Mouse (Mus musculus) left cerebral cortex, postnatal 10 days (tissue): ENCODE results near the gene Sbk3. TPM values are rescaled to one million over a fixed set of nuclear protein-coding genes. Genes with fewer than 3 reads are reported as not detected.

Experiments used
- DNase-seq, 2 experiments: peaks; one replicate each; pipeline ENCODE4 v3.0.0; 2021 to 2022; ENCODE audit warnings: low spot score in 2 of 2, mixed read lengths in 1 of 2; ENCODE audit errors: extremely low spot score in 1 of 2
- intact Hi-C: fragments of 180-260 bp; cut with DNase I; formaldehyde crosslinking; loops from one replicate; pipeline ENCODE4 v1.15.1; 2025
- total RNA-seq, 2 experiments: library from RNA; stranded (reverse); gene quantifications; 2 replicates each; pipeline ENCODE4 v1.2.3; 2021

Sbk3 gene
- total RNA-seq, 2 experiments from 2014 or later = 0.24 to 0.32 TPM

GRCm38 (mm10) chr7:4940068-4940479 lies 30.9 kb downstream of the Sbk3 start:
- peak; percentile 63 to 77 for DNase-seq
- intact Hi-C loops = loop anchor here (5.0 kb wide), 2 partner anchors 73 to 107 kb away; no protein-coding TSS in a partner anchor

DNA sequence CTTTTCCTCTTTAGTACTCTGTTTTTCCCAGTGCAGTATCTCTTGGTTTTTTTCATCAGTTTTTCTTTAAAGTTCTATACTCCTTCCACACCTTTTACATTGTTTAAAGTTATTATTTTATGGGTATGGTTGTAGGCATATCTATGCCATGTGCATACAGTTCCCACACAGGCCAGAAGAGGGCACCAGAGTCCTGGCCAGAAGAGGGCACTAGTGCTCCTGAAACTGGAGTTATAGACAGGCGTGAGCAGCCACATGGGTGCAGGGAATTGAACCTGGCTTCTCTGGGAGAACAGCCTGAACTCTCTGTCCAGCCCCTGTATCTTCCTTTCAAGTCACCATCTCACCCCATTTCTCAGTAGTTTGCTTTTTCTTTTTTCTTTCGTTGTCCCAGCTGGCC lies 32.5 kb downstream of the Sbk3 start:
- DNase-seq = peak in 1 of 2 experiments; percentile 77
- intact Hi-C loops = no loop called here

GRCm38 (mm10) chr7:4937392-4937791 lies 33.6 kb downstream of the Sbk3 start:
- intact Hi-C loops = no loop called here
- no peak for DNase-seq

DNA sequence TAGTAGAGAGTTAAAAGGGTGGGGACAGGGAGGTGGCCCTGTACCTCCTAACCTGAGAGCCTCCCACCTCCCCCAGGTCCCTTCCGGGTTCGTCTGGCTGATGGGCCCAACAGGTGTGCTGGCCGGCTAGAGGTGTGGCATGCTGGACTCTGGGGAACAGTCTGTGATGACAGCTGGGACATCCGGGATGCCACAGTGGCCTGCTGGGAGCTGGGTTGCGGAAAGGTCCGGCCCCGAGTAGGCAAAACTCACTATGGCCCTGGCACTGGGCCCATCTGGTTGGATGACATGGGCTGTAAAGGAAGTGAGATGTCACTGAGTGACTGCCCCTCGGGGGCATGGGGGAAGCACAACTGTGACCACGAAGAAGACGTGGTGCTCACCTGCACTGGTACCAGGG lies 34.1 kb downstream of the Sbk3 start:
- intact Hi-C loops = no loop called here
- DNase-seq = no peak

DNA sequence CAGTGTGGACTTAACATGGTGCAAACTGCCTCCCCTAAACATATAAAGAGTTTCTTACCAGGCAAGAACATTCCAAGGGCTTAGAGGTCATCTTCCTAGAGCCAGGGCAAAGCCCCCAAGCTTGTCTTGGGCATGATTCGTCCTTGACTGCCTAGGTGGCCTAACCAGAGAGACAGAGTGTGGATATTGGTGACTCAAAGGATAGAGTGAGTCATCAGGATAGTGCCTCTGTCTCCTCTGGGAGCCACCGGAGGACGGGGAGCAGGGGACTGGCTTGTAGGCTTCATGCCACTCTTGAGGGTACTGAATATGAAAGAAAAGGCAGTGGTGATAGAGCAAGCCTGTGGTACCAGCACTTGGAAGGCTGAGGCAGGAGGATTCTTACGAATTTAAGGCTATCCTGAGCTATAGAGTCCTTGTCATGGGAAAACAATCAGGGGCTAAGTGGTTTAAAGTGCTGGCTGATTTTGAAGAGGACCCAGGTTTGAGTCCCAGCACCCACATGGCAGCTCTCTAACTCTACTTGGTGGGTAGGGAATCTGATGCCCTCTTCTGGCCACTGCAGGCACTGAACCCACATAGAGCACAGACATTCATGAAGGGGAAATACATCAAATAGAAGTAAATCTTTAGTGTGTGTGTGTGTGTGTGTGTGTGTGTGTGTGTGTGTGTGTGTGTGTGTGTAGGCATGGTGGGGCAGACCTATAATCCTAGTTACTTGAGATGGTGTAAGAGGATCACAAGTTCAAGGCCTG lies 36.6 kb downstream of the Sbk3 start:
- DNase-seq = no peak
- intact Hi-C loops = no loop called here

- DNase-seq = no peak
- intact Hi-C loops = no loop called here
These were observed 37.9 kb downstream of the Sbk3 start for GRCm38 (mm10) chr7:4933103-4933502.

GRCm38 (mm10) chr7:4928323-4928722 lies 42.6 kb downstream of the Sbk3 start:
- intact Hi-C loops = no loop called here
- DNase-seq = no peak

DNA sequence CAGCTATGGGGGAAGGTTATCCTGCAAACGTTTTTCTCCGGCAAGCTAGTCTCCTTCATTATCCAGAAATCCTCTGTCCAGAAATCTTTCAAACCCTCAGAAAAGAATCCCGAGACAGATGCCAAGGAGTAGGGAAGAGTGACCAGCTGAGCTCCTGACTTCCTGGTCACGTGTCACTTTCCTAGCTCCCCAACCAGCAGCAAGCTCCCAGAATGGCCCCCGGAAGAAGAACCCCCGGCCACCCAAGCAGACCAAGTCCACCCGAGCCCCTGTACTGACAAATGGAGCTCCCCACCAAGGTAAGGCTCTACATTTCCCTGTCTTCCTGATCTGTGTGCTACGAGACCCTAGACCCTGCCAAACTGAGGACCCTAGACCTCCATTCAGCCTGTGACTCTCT lies 43.3 kb downstream of the Sbk3 start:
- DNase-seq = no peak
- intact Hi-C loops = no loop called here

GRCm38 (mm10) chr7:4926849-4927248 lies 44.1 kb downstream of the Sbk3 start:
- no peak for DNase-seq
- intact Hi-C loops = no loop called here

DNA sequence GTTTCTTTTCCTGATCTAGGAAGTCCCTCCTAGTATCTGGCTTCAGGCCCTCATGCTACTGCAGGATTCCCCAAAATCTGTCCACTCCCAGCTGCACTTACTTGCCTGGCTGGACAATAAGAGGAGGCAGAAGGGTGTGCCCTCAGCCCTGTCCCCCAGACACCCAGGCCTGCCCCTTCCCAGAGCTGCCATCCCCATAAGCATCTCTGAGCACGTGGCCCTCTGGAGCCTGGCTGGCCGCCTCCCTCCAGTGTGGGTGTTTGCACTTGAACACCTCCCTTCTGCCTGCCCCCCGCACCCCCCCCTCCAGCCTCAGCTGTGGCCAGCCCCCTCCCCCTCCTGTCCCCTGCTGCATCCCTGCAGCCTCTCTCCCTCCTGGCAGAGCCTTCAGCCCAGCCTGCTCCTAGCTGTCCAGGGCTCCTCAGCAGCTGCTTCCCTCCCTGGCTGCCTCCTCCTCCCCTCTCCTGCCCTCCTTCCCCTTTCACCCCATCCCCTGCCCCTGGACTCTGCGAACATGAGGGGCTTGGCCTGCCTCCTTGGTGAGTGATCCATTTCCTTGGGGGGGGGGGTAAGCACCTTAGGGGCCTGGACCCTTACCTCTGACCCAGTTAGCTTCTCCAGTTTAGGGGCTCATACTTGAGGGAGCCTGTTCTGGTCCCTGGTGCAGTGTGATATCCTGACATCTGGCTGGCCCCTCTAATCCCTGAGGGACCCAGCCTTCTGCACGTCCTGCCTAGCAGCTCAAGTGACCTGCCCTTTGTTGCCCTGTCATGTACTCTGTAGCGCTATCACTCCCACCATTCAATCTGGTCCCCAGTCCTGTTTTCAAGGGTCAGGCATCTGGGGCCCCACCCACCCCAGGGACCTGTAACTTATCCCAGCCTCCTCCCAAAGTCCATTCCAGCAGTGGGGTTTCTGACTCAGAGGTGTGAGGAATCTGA lies 45.3 kb downstream of the Sbk3 start, which contains the start of gene Ssc5d:
TSS of gene Ssc5d (plus strand) at position 345 of the 941 bp plus-strand sequence.
- intact Hi-C loops = no loop called here
- peak in 1 of 2 experiments; percentile 66 for DNase-seq

DNA sequence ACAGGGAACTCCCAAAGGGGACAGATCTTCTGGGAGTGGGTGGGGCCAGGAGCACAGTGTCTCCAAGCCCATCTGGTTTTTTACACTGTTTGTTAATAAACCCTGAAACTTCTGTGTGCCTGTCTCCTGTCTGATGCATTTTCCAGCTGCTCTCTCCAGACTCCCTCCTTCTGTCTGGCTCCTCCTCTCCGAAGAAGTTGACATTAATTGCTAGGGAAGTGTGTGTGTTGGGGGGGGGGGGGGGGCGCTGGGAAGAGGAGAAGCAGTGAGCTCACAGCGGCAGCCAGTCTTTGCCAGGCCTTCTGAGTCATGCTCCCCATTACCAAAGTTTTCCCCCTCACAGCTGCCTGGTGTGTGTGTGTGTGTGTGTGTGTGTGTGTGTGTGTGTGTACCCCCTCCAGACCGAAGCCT lies 46.1 kb downstream of the Sbk3 start:
- no peak for DNase-seq
- intact Hi-C loops = no loop called here

- no peak for DNase-seq
- intact Hi-C loops = no loop called here
These were observed 46.5 kb downstream of the Sbk3 start for GRCm38 (mm10) chr7:4924483-4924882.

DNA sequence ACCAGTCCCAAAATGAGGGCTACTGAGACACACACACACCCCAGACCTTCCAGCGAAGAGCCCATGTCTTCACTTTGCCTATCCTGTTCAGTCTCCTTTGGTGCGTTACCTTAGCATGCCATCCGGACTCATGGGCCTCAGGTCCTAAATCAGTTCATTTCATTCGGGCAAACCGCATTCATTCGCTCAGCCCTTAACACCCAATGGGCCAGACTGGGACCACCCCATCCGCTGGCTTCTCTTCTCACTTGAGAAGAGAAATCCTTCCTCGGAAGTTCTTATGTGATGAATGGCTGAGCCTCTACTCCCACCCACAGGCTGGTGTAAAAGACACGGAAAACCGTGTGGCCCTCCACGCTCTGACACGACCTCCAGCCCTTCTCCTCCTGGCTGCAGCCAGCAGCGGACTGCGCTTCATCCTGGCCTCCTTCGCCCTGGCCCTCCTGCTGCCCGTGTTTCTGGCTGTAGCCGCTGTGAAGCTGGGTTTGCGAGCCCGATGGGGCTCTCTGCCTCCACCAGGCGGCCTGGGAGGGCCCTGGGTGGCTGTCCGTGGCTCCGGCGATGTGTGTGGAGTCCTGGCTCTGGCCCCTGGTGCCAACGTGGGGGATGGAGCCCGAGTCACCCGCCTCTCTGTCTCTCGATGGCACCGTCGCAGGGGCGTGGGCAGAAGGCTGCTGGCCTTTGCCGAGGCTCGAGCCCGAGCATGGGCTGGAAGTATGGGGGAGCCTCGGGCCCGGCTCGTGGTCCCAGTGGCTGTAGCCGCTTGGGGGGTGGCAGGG lies 47.2 kb downstream of the Sbk3 start:
- DNase-seq = peak; percentile 53 to 81
- intact Hi-C loops = no loop called here

DNA sequence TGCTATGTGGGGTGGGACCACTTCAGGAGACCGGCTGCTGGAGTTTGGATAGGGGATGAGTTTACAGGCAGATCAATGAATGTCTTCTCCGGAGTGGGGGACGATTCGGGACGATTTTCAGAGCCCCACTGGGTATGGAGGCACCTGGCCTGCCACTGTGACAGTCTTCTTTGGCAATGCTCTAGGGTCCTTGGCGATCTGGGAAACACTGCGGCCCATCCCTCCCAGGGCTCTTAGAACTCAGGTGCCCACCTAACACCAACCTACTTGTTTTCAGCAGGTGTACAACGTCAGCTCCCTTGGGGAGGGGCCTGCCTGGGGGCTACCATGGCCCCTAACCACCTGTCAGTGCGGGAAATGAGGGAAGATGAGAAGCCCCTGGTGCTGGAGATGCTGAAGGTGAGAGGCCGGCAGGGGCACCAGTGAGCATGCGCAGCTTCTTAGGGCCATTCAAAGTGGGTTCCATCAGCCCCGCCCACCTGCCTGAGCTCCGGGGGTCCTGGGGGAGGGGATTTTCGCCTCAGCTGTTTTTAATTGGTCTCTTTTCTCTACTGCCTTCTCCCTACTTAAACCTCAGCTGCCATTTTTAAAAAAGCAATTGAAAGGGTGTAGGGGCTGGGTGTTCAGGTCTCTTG lies 47.9 kb downstream of the Sbk3 start:
- peak; percentile 82 to 88 for DNase-seq
- intact Hi-C loops = no loop called here

- DNase-seq = peak; percentile 87 to 93
- intact Hi-C loops = no loop called here
These were observed 48.5 kb downstream of the Sbk3 start for GRCm38 (mm10) chr7:4922508-4922907.

GRCm38 (mm10) chr7:4921824-4922482 lies 49.0 kb downstream of the Sbk3 start, which contains the start of gene Nat14:
Nat14 (plus strand) TSS chr7:4922028.
- intact Hi-C loops = no loop called here
- no peak for DNase-seq

DNA sequence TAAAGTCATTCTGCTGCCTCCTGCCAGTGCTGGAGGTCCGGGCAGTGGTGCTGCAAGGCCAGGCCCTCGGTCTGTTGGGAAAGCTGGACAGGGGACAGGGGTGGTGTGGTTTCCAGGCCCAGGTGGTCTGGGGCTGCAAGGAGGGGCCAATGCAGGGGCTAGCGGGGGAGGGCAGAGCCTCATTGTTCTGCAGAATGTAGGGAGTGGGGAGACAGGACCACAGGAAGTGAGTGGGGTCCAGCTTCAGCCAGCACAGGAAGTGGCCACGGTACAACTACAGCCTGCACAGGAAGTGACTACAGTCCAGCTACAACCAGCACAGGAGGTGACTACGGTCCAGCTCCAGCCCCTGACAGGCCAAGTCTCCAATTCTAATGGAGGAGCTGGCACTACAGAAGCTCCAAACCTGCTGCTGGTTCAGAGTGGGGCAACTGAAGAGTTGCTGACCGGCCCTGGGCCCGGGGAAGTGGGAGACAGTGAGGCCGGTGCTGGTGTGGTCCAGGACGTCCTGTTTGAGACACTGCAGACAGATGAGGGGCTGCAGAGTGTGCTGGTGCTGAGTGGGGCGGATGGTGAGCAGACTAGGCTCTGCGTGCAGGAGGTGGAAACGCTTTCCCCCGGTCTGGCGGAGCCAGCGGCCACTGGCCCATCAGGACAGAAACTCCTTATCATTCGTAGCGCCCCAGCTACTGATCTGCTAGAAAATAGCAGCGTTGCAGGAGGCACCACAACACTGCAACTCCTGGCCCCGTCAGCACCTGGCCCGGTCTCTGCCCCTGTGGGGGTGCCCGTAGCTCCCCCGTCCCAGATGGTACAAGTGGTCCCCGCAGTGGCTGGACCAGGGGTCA lies 49.8 kb downstream of the Sbk3 start:
- intact Hi-C loops = no loop called here

More for the DNA sequence above, 49.8 kb downstream of the Sbk3 start:
- DNase-seq = peak in 1 of 2 experiments; percentile 57
